Mouse (Mus musculus) brain, embryonic 14.5 days (tissue): ENCODE results near the gene Gsk3b. TPM values are rescaled to one million over a fixed set of nuclear protein-coding genes. Genes with fewer than 3 reads are reported as not detected.

Experiments used
- DNase-seq: peaks from one replicate; pipeline ENCODE4 v3.0.0-alpha.2; 2011; ENCODE audit warnings: low read depth
- CTCF ChIP-seq: fragments of 200-500 bp; IDR thresholded peaks from 2 replicates; pipeline ENCODE4 v1.5.1; 2012; ENCODE audit warnings: inconsistent platforms, mild to moderate bottlenecking, moderate library complexity, borderline replicate concordance; ENCODE audit not compliant: insufficient read depth, insufficient read length; ENCODE audit errors: extremely low read depth
- POLR2A ChIP-seq: fragments of 200-500 bp; IDR thresholded peaks from 2 replicates; pipeline ENCODE4 v1.6.1; 2012; ENCODE audit warnings: mild to moderate bottlenecking, inconsistent platforms, borderline replicate concordance; ENCODE audit not compliant: poor library complexity, insufficient read depth, insufficient read length, severe bottlenecking; ENCODE audit errors: extremely low read depth
- polyA plus RNA-seq: library from polyadenylated mRNA; depleted of rRNA; stranded (reverse); fragments of >200 nt; gene quantifications from 2 replicates; pipeline ENCODE4 v1.2.3, GENCODE M21; 2012; rRNA removed

The Gsk3b gene
- polyA plus RNA-seq, 1 experiment, result 72.8 TPM

- TF ChIP-seq CTCF, result peak; percentile 17; the same call in 1 of the 2 replicates
- TF ChIP-seq POLR2A, result no peak
- DNase-seq, result no peak
Observed at GRCm38 (mm10) chr16:38295349-38295930, 206.6 kb downstream of the Gsk3b start.

Other genes with a start within 250 kb of the Gsk3b start
- 0.25 and 0.43 TPM in 2 replicates for gene Gm36028, start 227.9 kb upstream of the Gsk3b start, polyA plus RNA-seq
- 21.9 and 32.2 TPM in 2 replicates for gene Lrrc58, start 220.6 kb upstream of the Gsk3b start, polyA plus RNA-seq
- 6.0 and 7.0 TPM in 2 replicates for gene Gpr156, start 172.5 kb upstream of the Gsk3b start, polyA plus RNA-seq
- gene Nr1i2, start 205.8 kb downstream of the Gsk3b start, polyA plus RNA-seq, result not detected in 2 replicates